In the genomic region with DNA sequence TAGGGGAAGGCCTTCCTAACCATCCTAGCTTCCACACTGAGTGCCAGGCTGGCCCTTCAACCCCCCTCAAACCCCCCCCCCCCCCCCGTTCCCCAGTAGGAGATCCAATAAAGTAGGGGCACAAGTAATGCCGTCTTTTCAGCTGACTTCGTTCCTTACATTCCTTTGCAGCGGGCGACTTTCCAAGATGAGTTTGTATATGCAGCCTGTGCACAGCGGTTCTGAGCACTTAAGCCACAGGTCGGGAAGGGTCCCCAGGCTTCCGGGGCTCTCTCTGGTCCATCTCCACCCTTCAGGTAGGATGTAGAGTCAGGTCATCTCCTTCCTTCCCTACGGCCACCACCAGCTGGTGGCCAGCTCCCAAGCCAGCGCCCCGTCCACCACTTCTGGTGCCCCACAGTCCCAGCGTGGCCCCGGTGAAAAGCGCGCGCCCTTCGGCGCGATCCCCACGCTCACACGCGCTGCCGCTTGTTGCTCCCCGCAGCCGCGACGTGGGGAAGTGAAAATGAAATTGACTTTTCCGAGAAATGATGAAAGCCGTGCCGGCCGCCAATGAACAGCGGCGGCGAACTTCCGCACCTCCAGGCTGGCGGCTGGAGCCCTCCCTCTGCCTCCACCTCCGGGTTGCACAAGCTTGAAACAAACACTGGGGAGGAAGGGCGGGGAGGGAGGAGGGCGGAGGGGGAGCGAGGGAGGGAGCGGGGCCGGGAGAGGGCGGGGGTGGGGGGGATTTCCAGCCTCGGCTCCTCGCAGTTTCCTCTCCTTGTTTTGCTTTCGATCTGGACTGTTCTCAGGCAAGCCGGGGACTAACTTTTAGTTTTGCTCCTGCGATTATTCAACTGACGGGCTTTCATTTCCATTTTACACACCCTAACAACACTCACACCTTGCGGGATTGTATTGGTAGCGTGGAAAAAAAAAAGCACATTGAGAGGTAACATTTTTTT, we compare ENCODE assay signal across 8 mouse cellular contexts. TPM values are rescaled to one million over a fixed set of nuclear protein-coding genes. Genes with fewer than 3 reads are reported as not detected.
DNase-seq lines count a peak whose midpoint lies in the region; ATAC-seq and TF ChIP-seq lines count a peak whose summit lies in the region.

Gene Irf2, plus strand, starts transcription at position 730 of the 947 bp plus-strand sequence.

- peak within 1 kb of the TSS; percentile 93 to 98 for H3K4me3 ChIP-seq in MEL (ENCODE audit: control insufficient read depth in 1 of 2, insufficient read depth in 1 of 2, low read depth in 2 of 2, low read length in 2 of 2)
- peak within 1 kb of the TSS; percentile 95 for H3K4me3 ChIP-seq in forebrain, embryonic 15.5 days
- peak within 1 kb of the TSS; percentile 94 for H3K4me3 ChIP-seq in lung, embryonic 14.5 days (ENCODE audit: low read depth, low read length)

- 1% methylated on average over 50 of the region's 51 CpGs for WGBS in forebrain, embryonic 15.5 days
- under 1% methylated on average over 48 of the region's 51 CpGs for WGBS in lung, embryonic 14.5 days

- peaks cover 53% of the 10 kb centered on the region for H3K79me2 ChIP-seq in MEL (ENCODE audit: control insufficient read depth, insufficient read depth, low read length, poor library complexity)

- H3K4me2 ChIP-seq in forebrain, embryonic 15.5 days (replicated peaks): peak within 1 kb of the TSS; percentile 83
- peak within 1 kb of the TSS; percentile 83 for H3K4me2 ChIP-seq in lung, embryonic 14.5 days

- intact Hi-C loops in heart, postnatal 25 days (cut with DNase I): loop anchor here (2.0 kb wide), 1 partner anchor 104 kb away; no protein-coding TSS in a partner anchor

- H3K4me1 ChIP-seq in MEL (ENCODE audit: control insufficient read depth in 1 of 2, insufficient read depth in 2 of 2, low read length in 2 of 2): peaks cover 7 to 23% of the 10 kb centered on the region in 2 experiments
- H3K4me1 ChIP-seq in forebrain, embryonic 15.5 days: peaks cover 14% of the 10 kb centered on the region
- peaks cover 13% of the 10 kb centered on the region; the same call in 1 of the 2 replicates for H3K4me1 ChIP-seq in lung, embryonic 14.5 days (ENCODE audit: insufficient read depth)

- peak; percentile 96 for DNase-seq in MEL (ENCODE audit: low read depth, low spot score)
- peak; percentile 75 to 78 for DNase-seq in cerebellum, adult 18-20 months
- peak; percentile 88 for DNase-seq in heart, postnatal 25 days (ENCODE audit: low spot score)
- peak; percentile 67 to 81 for DNase-seq in layer of hippocampus, adult 18-20 months (ENCODE audit: low spot score in 2 of 2)
- DNase-seq in lung, embryonic 14.5 days: peak; percentile 91
- DNase-seq in testis, postnatal 14 days (ENCODE audit: low spot score): peak; percentile 79

- H3K9ac ChIP-seq in MEL (ENCODE audit: control insufficient read depth, low read depth, low read length, poor library complexity, severe bottlenecking): peak within 1 kb of the TSS; percentile 86
- H3K9ac ChIP-seq in forebrain, embryonic 15.5 days (replicated peaks): peak within 1 kb of the TSS; percentile 94
- peak within 1 kb of the TSS; percentile 97 for H3K9ac ChIP-seq in lung, embryonic 14.5 days

- TF ChIP-seq CTCF in MEL (IDR thresholded peaks at IDR 0.05 in 2 of 3, conservative IDR thresholded peaks at IDR 0.05 in 1 of 3; ENCODE audit: control insufficient read depth in 1 of 3, insufficient read depth in 1 of 3, low read depth in 2 of 3, low read length in 3 of 3, poor library complexity in 1 of 3, severe bottlenecking in 1 of 3): no peak
- TF ChIP-seq CTCF in lung, embryonic 14.5 days (IDR thresholded peaks at IDR 0.05; ENCODE audit: low read depth): peak; percentile 6; the same call in 1 of the 2 replicates

- peak; percentile 65 for ATAC-seq in forebrain, embryonic 15.5 days (replicated peaks)
- peak; percentile 84 for ATAC-seq in lung, embryonic 14.5 days (ENCODE audit: insufficient read depth)
- peak; percentile 93 for ATAC-seq in neutrophil, adult 5-6 weeks (ENCODE audit: extremely low read depth, insufficient number of reproducible peaks, low FRiP score, poor library complexity, severe bottlenecking)

- no peaks in the 10 kb centered on the region for H3K27me3 ChIP-seq in MEL (ENCODE audit: control insufficient read depth in 1 of 2, insufficient read depth in 2 of 2, low read length in 2 of 2)
- H3K27me3 ChIP-seq in forebrain, embryonic 15.5 days: no peaks in the 10 kb centered on the region
- no peaks in the 10 kb centered on the region for H3K27me3 ChIP-seq in lung, embryonic 14.5 days (ENCODE audit: insufficient read depth, low read length)

- H3K27ac ChIP-seq in MEL (ENCODE audit: control insufficient read depth, low read depth, low read length): peak within 1 kb of the TSS; percentile 97
- H3K27ac ChIP-seq in forebrain, embryonic 15.5 days (replicated peaks): peak within 1 kb of the TSS; percentile 87
- H3K27ac ChIP-seq in lung, embryonic 14.5 days (ENCODE audit: low read depth): peak within 1 kb of the TSS; percentile 92

- no peak for TF ChIP-seq RAD21 in MEL (IDR thresholded peaks at IDR 0.05; ENCODE audit: low read depth, low read length)

- TF ChIP-seq POLR2A in MEL (IDR thresholded peaks at IDR 0.05; ENCODE audit: control insufficient read depth in 1 of 2, insufficient read depth in 1 of 2, low read depth in 1 of 2, low read length in 2 of 2, poor library complexity in 1 of 2): peak; percentile 71 to 74; a peak in 3 of 4 replicates

- H3K9me3 ChIP-seq in MEL (replicated peaks; ENCODE audit: insufficient read depth, low read length): no peaks in the 10 kb centered on the region
- no peaks in the 10 kb centered on the region for H3K9me3 ChIP-seq in forebrain, embryonic 15.5 days
- no peaks in the 10 kb centered on the region; the same call in 1 of the 2 replicates for H3K9me3 ChIP-seq in lung, embryonic 14.5 days (ENCODE audit: low read depth, low read length)

- H3K36me3 ChIP-seq in MEL (ENCODE audit: control insufficient read depth in 1 of 2, insufficient read depth in 2 of 2, low read length in 2 of 2): peaks cover 0 to 25% of the 10 kb centered on the region in 2 experiments; a peak in 2 of 4 replicates
- H3K36me3 ChIP-seq in forebrain, embryonic 15.5 days: no peaks in the 10 kb centered on the region
- H3K36me3 ChIP-seq in lung, embryonic 14.5 days (ENCODE audit: insufficient read depth): no peaks in the 10 kb centered on the region

- TF ChIP-seq EP300 in MEL (IDR thresholded peaks at IDR 0.05; ENCODE audit: low read depth in 1 of 2, low read length in 2 of 2): peak in 1 of 2 experiments; percentile 55; a peak in 1 of 4 replicates

TF ChIP-seq in MEL, 35 proteins besides CTCF, POLR2A, EP300 and RAD21:
- no peak for TF ChIP-seq BHLHE40 (IDR thresholded peaks at IDR 0.05; ENCODE audit: borderline replicate concordance, low read depth, low read length)
- peak; percentile 92 for TF ChIP-seq ETS1 (IDR thresholded peaks at IDR 0.05; ENCODE audit: low read depth, low read length)
- no peak for TF ChIP-seq MEF2A (IDR thresholded peaks at IDR 0.05; ENCODE audit: extremely low read depth, insufficient replicate concordance, low read depth, low read length, poor library complexity, severe bottlenecking)
- TF ChIP-seq ZC3H11A (IDR thresholded peaks at IDR 0.05; ENCODE audit: low read depth, low read length): no peak; the same call in 1 of the 2 replicates
- peak; percentile 91 for TF ChIP-seq MXI1 (IDR thresholded peaks at IDR 0.05; ENCODE audit: low read depth, low read length)
- no peak for TF ChIP-seq NRF1 (IDR thresholded peaks at IDR 0.05; ENCODE audit: insufficient read depth, low read depth, low read length, poor library complexity, severe bottlenecking)
- TF ChIP-seq POLR2AphosphoS2 (IDR thresholded peaks at IDR 0.05; ENCODE audit: low read length): peak; percentile 48; the same call in 1 of the 2 replicates
- TF ChIP-seq ZNF384 (IDR thresholded peaks at IDR 0.05; ENCODE audit: low read depth, low read length): peak; percentile 61
- peak; percentile 65 for TF ChIP-seq MAX (IDR thresholded peaks at IDR 0.05; ENCODE audit: low read length)
- no peak for TF ChIP-seq GABPA (IDR thresholded peaks at IDR 0.05; ENCODE audit: low read depth, low read length)
- 0 out of 2 replicates have a peak, but pooled peaks have one; percentile 58 for TF ChIP-seq TBP (IDR thresholded peaks at IDR 0.05; ENCODE audit: low read depth, low read length)
- TF ChIP-seq CHD2 (IDR thresholded peaks at IDR 0.05; ENCODE audit: low read length): no peak
- TF ChIP-seq TCF12 (IDR thresholded peaks at IDR 0.05; ENCODE audit: low read depth, low read length): peak; percentile 68
- peak; percentile 81 for TF ChIP-seq NELFE (IDR thresholded peaks at IDR 0.05; ENCODE audit: low read depth, low read length)
- no peak for TF ChIP-seq CHD1 (IDR thresholded peaks at IDR 0.05; ENCODE audit: low read depth, low read length)
- no peak; the same call in 1 of the 2 replicates for TF ChIP-seq RCOR1 (IDR thresholded peaks at IDR 0.05; ENCODE audit: low read depth, low read length)
- no peak; the same call in 1 of the 2 replicates for TF ChIP-seq KAT2A (conservative IDR thresholded peaks at IDR 0.05; ENCODE audit: low read depth, low read length)
- 0 out of 2 replicates have a peak, but pooled peaks have one; percentile 41 for TF ChIP-seq ZMIZ1 (IDR thresholded peaks at IDR 0.05; ENCODE audit: low read depth, low read length)
- peak; percentile 98 for TF ChIP-seq MAZ (IDR thresholded peaks at IDR 0.05; ENCODE audit: low read depth, low read length)
- TF ChIP-seq MYC (IDR thresholded peaks at IDR 0.05; ENCODE audit: low read depth, low read length): 0 out of 2 replicates have a peak, but pooled peaks have one; percentile 9
- TF ChIP-seq TAL1 (IDR thresholded peaks at IDR 0.05; ENCODE audit: low read length): no peak
- 0 out of 2 replicates have a peak, but pooled peaks have one; percentile 47 for TF ChIP-seq UBTF (IDR thresholded peaks at IDR 0.05; ENCODE audit: borderline replicate concordance, insufficient read depth, low read depth, low read length)
- peak; percentile 71 for TF ChIP-seq HCFC1 (IDR thresholded peaks at IDR 0.05; ENCODE audit: low read depth, low read length)
- TF ChIP-seq ELF1 (IDR thresholded peaks at IDR 0.05; ENCODE audit: low read depth, low read length): peak; percentile 91
- TF ChIP-seq SIN3A (IDR thresholded peaks at IDR 0.05; ENCODE audit: low read length): peak; percentile 87

RNA-seq across cellular contexts. Expression of gene Irf2, which starts in this region (rescaled TPM):
- total RNA-seq in MEL (2012; rRNA removed): 4.9 and 5.1 TPM in 2 replicates
- polyA plus RNA-seq in MEL (2012; ENCODE audit: insufficient read depth in 1 of 2, insufficient read length in 2 of 2, low read depth in 1 of 2, low replicate concordance in 2 of 2, missing spikeins in 1 of 2): 10 to 100 TPM in 1 of 2 experiments, not detected in 1; 19.4 TPM
- 7.2 and 9.6 TPM in 2 replicates for polyA plus RNA-seq in forebrain, embryonic 15.5 days (2015; fragmentation: Nextera tagmentation; extraction: Ambion mirVana)
- total RNA-seq in heart, postnatal 25 days (2021): 10 to 100 TPM; 40.4 to 45.4 TPM
- 10 to 100 TPM; 54.9 to 72.7 TPM for total RNA-seq in layer of hippocampus, adult 18-20 months (2021)
- polyA plus RNA-seq in lung, embryonic 14.5 days (2014; fragmentation: Nextera tagmentation; extraction: Ambion mirVana): 16.8 and 23.7 TPM in 2 replicates
- total RNA-seq in neutrophil, adult 5-6 weeks (2017): 282 and 327 TPM in 2 replicates

Comparison
In these comparisons a context has a peak if more than half of its experiments do, and no peak if none do; other contexts are left out.
1. Peak in every context shown above with its lines: DNase-seq, ATAC-seq, H3K4me3 ChIP-seq and H3K27ac ChIP-seq.